Mouse (Mus musculus) spleen, postnatal 4 days (tissue): ENCODE measurements around the gene 4930402H24Rik.

Source experiments
- DNase-seq, 2 experiments: peaks; one replicate each; pipeline ENCODE4 v3.0.0; 2022; ENCODE audit warnings: low spot score in 2 of 2

The 4930402H24Rik gene

DNA sequence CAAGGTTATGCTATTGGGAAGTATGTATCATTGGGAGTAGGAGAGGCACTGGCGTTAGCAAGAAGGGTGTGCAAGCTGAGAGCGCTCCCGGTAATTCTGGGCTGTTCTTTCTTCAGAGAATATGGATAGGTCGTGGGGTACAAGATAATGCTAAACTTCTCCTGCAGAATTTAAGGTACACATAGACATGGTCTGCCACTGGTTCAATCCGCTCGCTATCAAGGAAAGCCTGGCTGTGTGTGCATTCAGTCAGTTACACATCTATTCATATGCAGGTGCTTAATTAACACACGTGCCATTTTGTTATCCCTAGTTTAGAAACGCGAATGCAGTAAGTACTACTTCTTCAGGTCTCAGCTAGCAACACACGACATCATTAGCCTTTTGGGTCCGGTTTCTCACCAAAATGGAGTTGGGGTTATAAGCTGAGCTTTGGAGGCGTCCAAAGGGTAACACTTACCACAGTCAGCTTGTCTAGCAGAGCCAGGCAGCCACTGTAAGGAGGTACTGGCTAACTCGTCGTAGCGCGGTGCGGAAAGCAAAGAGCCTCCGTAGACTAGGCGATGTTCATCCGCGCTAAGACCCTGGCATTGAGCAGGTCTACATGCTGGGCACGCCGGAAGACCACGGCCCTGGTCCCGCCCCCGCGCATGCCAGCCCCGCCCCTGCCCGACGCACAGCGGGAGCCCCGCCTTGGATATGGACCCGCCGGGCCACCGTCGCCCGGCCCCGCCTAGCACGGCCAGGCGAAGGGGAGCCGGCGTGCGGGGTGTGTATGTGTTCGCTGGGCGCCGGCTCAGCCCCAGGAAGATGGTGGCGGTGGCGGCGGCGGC lies at the start of gene 4930402H24Rik, which contains the start of gene Atrn:
Gene 4930402H24Rik (minus strand): TSS at position 656 of the 833 bp plus-strand sequence.
Gene Atrn (plus strand): TSS at position 745 of the 833 bp plus-strand sequence.
- peak; percentile 91 to 96 for DNase-seq

DNA sequence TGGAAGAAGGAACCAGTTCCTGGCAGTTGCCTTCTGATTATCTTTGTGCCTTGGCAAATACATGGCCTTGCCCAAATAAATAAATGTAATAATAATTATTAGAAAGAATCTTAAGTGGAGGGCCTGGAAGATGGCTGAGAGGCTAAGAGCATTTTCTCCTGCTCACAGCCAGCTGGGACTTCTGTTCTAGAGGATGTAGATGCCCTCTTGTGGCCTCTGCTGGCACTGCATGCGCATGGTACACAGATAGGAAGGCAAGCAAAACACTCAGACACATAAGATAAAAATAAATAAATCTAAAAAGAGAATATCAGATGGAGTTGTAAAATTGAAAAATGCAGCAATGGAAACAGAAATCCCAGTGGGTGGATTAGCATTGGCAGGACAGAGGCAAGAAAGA lies 44.3 kb upstream of the 4930402H24Rik start:
- peak; percentile 75 to 91 for DNase-seq

GRCm38 (mm10) chr2:130949781-130950180 lies 43.6 kb upstream of the 4930402H24Rik start:
- no peak for DNase-seq

DNA sequence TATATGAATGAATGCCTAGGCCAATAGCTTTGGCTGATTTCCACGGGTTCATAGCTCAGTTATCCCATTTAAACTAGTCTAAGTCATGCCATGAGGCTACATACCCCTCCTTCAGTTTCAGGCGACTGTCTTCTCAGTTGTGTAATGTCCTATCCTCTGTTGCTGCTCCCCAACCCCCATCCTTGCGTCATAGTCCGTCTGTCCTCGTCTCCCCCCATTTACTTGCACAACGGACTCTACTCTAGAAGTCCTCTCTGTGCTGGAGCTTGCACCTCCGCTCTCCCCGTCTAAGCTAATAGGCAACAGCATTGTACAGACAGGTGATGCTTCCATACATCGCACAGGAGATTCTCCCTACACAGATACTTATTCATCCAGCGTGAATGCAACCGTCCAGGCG lies 26.7 kb upstream of the 4930402H24Rik start:
- peak in 1 of 2 experiments; percentile 20 for DNase-seq

GRCm38 (mm10) chr2:130929994-130930393 lies 23.8 kb upstream of the 4930402H24Rik start:
- peak in 1 of 2 experiments; percentile 41 for DNase-seq

GRCm38 (mm10) chr2:130928530-130928929 lies 22.3 kb upstream of the 4930402H24Rik start:
- DNase-seq, result no peak

DNA sequence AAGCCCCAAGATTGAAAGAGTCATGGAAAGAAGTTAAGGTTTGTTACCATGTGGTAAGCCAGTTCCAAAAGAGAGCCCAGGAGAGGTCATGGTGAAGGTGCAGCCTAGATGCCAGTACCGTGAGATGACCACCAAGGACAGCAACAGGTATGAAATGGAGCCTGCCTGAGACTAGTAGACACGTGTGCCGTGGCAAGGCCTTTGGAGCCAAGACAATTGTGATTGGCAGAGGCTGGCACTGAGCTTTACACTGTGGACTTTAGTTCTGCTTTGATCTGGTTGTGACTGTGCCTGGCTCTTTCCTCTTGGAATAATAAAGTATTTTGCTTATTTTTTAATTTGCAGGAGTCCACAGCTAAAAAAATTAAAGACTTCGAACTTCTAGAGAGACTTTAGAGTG lies 21.8 kb upstream of the 4930402H24Rik start:
- no peak for DNase-seq

DNA sequence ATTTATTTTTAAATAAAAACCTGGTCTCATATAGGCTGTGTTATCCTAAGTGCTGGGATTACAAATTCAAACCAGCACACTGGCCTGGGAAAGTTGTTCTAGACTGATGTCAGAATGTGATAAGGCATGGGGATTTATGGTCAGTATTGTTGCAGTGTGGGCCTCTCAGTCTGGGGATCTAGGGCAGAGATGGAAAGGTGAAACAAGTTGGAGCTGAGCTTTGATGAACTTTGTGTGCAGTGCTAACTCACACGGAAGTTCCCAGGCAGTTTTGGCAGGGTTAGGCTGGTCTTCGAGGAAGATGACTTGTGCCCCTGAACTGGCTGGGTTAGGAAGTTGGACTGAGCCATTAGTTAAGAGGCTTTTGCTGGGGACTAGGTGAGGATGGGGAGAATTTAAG lies 18.7 kb upstream of the 4930402H24Rik start:
- no peak for DNase-seq

- no peak for DNase-seq
These were observed 12.9 kb upstream of the 4930402H24Rik start for GRCm38 (mm10) chr2:130919062-130919593.

DNA sequence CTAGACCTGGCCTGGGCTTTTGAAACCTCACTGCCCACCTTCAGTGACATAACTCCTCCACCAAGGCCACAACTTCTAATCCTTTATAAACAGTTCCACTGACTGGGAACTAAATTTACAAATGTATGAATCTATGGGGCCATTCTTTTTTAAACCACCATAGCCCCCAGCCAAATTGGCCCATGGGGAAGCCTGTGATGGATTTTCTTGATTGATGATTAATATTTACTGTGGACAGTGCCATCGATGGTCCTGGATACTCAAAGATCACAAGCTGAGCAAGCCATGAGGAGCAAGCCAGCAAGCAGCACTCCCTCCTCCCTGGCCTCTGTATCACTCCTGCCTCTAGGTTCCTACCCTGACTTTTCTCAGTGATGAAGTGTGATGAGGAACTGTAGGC lies 11.5 kb upstream of the 4930402H24Rik start:
- no peak for DNase-seq

GRCm38 (mm10) chr2:130916521-130917147 lies 10.4 kb upstream of the 4930402H24Rik start:
- DNase-seq, result no peak

DNA sequence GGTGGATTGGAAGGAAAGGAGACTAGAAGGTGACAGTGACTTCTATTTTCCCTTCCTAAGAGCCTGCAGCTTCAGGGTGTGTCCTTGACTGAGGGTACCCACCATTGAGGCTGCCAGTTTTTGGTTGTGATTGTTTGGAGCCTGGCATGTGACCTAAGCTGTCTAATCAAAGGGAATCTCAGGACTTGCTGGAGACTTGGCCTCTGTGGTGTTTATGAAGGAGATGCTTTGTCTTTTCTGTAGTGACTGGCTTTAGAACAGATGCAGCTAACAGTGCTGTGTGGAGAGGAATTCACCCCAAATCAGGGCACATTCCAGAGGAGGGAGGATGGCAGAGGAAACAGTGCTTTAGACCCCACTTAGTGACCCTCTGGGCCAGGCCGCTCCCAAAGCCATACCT lies 8.7 kb upstream of the 4930402H24Rik start:
- no peak for DNase-seq

- no peak for DNase-seq
These were observed 5.5 kb upstream of the 4930402H24Rik start for GRCm38 (mm10) chr2:130911691-130912090.

DNA sequence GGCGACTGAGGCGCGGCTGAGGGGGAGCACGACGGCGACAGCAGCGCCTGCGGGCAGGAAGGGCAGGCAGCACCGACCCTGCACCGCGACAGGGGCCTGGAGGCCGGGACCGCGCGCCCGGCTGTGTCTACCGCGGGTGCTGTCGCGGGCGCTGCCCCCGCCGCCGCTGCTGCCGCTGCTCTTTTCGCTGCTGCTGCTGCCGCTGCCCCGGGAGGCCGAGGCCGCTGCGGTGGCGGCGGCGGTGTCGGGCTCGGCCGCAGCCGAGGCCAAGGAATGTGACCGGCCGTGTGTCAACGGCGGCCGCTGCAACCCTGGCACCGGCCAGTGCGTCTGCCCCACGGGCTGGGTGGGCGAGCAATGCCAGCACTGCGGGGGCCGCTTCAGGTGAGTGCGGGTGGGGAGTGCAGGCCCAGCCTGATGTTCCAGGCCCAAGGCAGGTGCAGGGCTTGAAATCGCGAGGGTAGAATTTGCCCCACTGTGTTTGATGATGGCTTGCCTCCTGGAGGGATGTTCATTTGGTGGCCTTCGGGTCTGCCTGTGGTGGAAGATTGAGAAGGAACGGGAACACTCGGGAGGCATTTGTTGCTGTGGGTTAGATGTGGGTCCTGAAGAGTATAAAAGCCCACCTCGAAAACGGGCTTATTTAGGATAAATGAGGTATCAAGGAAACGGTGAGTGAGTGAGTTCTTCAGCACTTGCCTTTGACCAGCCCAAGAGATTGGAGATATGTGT lies 544 bp upstream of the 4930402H24Rik start:
- peak in 1 of 2 experiments; percentile 72 for DNase-seq

- DNase-seq, result no peak
These were observed 7.4 kb downstream of the 4930402H24Rik start for GRCm38 (mm10) chr2:130898783-130899182.

- no peak for DNase-seq
These were observed 8.3 kb downstream of the 4930402H24Rik start for GRCm38 (mm10) chr2:130897856-130898255.

- DNase-seq, result no peak
These were observed 9.3 kb downstream of the 4930402H24Rik start for GRCm38 (mm10) chr2:130896944-130897343.

- no peak for DNase-seq
These were observed 18.8 kb downstream of the 4930402H24Rik start for GRCm38 (mm10) chr2:130887456-130887855.

- no peak for DNase-seq
These were observed 19.2 kb downstream of the 4930402H24Rik start for GRCm38 (mm10) chr2:130886983-130887382.

DNA sequence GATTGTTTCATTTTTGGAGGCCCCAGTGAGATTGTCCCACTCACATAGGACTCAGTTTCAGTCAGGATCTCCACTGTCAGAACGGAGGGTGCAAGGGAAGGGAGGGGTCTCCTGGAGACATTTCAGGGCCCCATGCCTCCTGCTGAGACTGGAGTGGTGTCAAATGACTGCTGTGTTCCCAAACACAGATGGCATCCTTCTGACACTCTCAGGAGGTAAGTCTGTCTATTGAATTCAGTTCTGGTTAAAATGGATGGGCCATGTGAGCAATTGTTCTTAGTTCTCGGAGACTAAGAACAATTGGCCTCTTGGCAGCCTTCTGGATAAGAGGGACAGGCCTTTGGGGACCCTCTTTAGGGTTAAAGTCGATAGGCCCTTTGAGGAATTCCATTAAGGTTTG lies 28.8 kb downstream of the 4930402H24Rik start:
- no peak for DNase-seq

DNA sequence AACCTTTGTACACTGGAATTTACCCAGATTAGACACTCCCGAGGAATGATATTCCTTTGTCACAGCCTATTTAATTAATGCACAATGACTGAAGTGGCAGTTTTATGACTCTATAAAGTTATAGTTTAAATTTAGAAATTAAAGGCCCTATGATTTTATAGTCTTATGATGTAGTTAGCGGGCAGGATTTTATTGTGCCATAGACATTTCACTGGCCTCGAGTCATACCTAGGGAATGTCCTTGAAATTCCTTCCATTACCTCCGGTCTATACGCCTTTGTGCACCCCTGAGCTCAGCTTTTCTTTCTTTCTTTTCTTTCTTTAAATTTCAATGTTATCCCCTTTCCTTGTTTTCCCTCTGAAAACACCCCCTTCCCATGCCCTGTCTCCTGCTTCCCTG lies 35.3 kb downstream of the 4930402H24Rik start:
- no peak for DNase-seq

GRCm38 (mm10) chr2:130862091-130862490 lies 44.1 kb downstream of the 4930402H24Rik start:
- DNase-seq, result no peak
